Mouse (Mus musculus): ENCODE measurements around the gene Cdiptos. TPM values are rescaled to one million over a fixed set of nuclear protein-coding genes. Genes with fewer than 3 reads are reported as not detected.

Gene Cdiptos
- total RNA-seq, 2 experiments from 2014 or later: not detected

GRCm38 (mm10) chr7:126981601-126982000 lies 5.7 kb upstream of the Cdiptos start:
- Histone ChIP-seq H3K4me3 (no peak overlapping the region), H3K27ac (no peak overlapping the region)
- no peak for DNase-seq (ENCODE audit: low spot score in 2 of 2)
- TF ChIP-seq CTCF (conservative IDR thresholded peaks at IDR 0.05): no peak

- Histone ChIP-seq H3K4me3 (no peak overlapping the region), H3K27ac (no peak overlapping the region)
- DNase-seq (ENCODE audit: low spot score in 2 of 2): no peak
- no peak for TF ChIP-seq CTCF (conservative IDR thresholded peaks at IDR 0.05)
These were observed 2.9 kb upstream of the Cdiptos start for GRCm38 (mm10) chr7:126978841-126979240.

GRCm38 (mm10) chr7:126976878-126977459 lies 1.1 kb upstream of the Cdiptos start:
- no peak for TF ChIP-seq CTCF (conservative IDR thresholded peaks at IDR 0.05)
- DNase-seq (ENCODE audit: low spot score in 2 of 2): no peak
- Histone ChIP-seq H3K4me3 (peak overlapping the region; percentile 100), H3K27ac (peak overlapping the region; percentile 100)

GRCm38 (mm10) chr7:126975893-126975949 lies 177 bp downstream of the Cdiptos start, which contains the start of gene Cdipt:
Gene Cdipt (plus strand): TSS chr7:126975914.
- peak within 1 kb of the TSS; percentile 100 for H3K27ac ChIP-seq
- no peak for DNase-seq (ENCODE audit: low spot score in 2 of 2)
- peak within 1 kb of the TSS; percentile 100 for H3K4me3 ChIP-seq
- TF ChIP-seq CTCF (conservative IDR thresholded peaks at IDR 0.05): no peak

- no peak for TF ChIP-seq CTCF (conservative IDR thresholded peaks at IDR 0.05)
- H3K4me3 ChIP-seq: peak overlapping the region; percentile 100
- DNase-seq (ENCODE audit: low spot score in 2 of 2): no peak
- H3K27ac ChIP-seq: peak overlapping the region; percentile 100
These were observed 405 bp downstream of the Cdiptos start for GRCm38 (mm10) chr7:126975493-126975892.

DNA sequence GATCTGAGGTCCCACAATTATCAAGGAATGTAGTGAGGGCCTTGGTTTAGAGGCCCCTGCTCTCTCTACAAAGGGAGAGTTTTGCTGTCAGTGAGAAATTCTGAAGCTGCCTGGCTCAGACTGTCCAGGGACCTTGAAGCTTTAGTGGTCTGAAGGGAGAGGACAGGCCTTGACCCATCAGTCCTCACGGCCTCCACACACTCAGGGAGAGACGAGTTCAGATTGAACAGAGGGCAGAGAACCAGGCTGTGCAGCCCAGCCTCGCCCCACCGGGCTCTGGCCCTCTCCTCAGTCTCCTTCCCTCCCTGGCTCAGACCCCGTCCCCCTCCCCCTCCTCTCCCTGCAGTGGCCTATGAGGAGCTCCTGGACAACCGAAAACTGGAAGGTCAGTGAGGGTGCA lies 8.5 kb downstream of the Cdiptos start:
- no peak overlapping the region for H3K4me3 ChIP-seq
- DNase-seq (ENCODE audit: low spot score in 2 of 2): no peak
- no peak overlapping the region for H3K27ac ChIP-seq
- no peak for TF ChIP-seq CTCF (conservative IDR thresholded peaks at IDR 0.05)

DNA sequence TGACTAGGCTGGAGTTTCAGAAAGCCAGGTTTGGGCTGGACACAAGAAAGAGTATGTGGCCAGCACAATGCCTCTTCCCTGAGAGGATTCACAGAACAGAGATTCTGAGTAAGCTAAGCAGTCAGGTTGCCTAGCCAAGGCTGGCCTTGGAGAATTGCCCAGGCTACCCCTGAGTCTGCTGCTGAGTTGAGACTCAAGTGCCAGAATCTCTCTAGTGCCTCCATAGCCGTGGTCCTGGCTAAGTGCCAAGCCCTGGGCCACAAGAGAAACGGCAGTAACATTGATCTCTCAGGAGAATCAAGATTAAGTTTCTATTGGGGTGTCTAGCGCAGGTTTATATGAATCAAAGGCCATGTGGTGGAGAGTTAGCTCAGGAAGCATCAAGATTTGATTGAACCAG lies 10.3 kb downstream of the Cdiptos start:
- H3K27ac ChIP-seq: no peak overlapping the region
- H3K4me3 ChIP-seq: no peak overlapping the region
- TF ChIP-seq CTCF (conservative IDR thresholded peaks at IDR 0.05): no peak
- no peak for DNase-seq (ENCODE audit: low spot score in 2 of 2)

DNA sequence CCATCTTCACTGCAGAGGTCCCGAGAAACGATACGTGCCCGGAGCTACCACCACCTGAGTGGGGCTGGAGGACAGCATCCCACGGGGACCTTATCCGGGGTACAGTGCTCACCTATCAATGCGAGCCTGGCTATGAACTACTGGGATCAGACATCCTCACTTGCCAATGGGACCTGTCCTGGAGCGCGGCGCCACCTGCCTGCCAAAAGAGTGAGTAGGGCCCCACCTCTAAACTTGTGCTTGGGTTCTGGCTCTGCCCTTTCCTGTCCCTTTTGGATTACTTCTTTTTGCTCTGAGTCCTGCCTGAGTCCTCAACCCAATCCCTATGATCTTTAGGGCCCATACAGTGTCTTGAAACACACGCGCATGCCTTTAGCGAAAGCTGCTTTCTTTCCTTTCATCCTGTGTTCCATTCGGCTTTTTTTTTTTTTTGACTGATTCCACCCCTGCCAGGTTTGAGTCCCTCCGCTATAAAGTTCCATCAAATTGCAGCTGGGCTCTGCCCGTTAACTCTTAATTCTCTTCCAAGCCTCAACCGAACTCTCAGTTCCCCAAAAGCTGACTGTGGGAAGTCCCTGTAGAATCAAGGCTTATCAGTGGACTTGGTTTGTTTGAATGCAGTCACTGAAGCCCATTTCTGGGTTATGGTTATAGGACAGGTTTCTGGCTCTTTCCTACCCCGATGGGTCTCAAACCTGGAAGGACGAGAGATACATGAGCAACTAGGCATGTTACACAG lies 12.2 kb downstream of the Cdiptos start:
- Histone ChIP-seq H3K27ac (peak overlapping the region; percentile 43; the same call in 1 of the 2 replicates), H3K4me3 (no peak overlapping the region)
- peak in 1 of 2 experiments; percentile 17 for DNase-seq (ENCODE audit: low spot score in 2 of 2)
- peak; percentile 67 for TF ChIP-seq CTCF (conservative IDR thresholded peaks at IDR 0.05)

DNA sequence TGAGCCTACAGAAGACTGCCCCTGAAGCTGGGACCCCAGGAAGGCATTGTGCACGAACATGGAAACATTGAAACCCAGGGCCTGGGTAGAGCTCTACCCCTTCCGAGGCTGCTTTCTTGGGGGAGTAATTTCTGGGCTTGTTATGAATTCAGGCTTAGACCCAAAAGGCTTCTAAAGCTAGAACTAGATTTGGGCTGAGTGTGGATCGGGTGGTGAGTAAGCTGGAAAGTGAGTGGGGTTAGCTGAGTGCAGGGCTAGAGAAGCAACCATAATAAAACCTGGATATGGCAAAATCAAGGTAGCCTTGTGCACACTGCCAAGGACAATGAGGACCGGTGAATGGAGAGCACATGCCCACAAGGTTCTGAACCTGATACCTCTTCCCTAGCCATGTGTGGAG lies 13.9 kb downstream of the Cdiptos start:
- Histone ChIP-seq H3K27ac (peak overlapping the region; percentile 87), H3K4me3 (no peak overlapping the region)
- no peak for TF ChIP-seq CTCF (conservative IDR thresholded peaks at IDR 0.05)
- no peak for DNase-seq (ENCODE audit: low spot score in 2 of 2)

- peak; percentile 61 for DNase-seq (ENCODE audit: low spot score in 2 of 2)
- Histone ChIP-seq H3K4me3 (no peak overlapping the region), H3K27ac (peak overlapping the region; percentile 87)
- TF ChIP-seq CTCF (conservative IDR thresholded peaks at IDR 0.05): no peak
These were observed 14.8 kb downstream of the Cdiptos start for GRCm38 (mm10) chr7:126961095-126961494.

DNA sequence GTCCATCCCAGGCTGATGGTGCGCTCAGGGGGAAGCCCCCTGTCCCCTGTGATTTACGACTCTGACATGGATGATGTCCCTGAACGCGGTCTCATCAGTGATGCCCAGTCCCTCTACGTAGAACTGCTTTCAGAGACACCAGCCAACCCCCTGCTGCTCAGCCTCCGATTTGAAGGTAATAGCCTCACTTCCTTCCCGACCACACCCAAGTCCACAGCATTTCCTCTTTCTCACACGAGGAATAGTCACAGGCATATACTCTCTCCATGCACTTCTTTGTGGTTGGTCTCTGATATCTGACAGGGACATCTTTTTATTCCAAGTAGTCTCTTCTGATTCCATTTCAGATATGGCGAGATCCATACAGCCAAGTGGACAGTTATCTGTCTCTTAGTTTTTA lies 16.1 kb downstream of the Cdiptos start:
- H3K27ac ChIP-seq: peak overlapping the region; percentile 87
- DNase-seq (ENCODE audit: low spot score in 2 of 2): no peak
- TF ChIP-seq CTCF (conservative IDR thresholded peaks at IDR 0.05): no peak
- H3K4me3 ChIP-seq: no peak overlapping the region

DNA sequence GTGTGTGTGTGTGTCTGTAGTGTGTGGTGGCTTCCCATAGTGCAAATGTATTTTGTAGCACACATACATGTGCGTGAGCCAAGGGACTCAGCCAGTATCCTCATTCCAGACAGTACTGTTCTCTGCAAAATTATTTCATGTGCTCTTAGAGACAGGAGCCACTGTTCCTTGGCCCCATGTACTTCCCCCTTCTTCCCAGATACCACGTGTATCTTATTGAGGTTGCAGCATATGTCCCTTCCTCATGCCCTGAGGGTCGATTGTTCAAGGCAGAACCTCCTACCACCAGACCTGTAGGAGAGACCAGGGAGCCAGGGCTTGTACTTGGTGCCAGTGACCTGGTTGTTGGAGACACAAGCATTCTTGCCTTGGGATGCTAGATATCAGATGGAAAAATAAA lies 20.8 kb downstream of the Cdiptos start:
- H3K27ac ChIP-seq: no peak overlapping the region
- TF ChIP-seq CTCF (conservative IDR thresholded peaks at IDR 0.05): no peak
- no peak overlapping the region for H3K4me3 ChIP-seq
- no peak for DNase-seq (ENCODE audit: low spot score in 2 of 2)

DNA sequence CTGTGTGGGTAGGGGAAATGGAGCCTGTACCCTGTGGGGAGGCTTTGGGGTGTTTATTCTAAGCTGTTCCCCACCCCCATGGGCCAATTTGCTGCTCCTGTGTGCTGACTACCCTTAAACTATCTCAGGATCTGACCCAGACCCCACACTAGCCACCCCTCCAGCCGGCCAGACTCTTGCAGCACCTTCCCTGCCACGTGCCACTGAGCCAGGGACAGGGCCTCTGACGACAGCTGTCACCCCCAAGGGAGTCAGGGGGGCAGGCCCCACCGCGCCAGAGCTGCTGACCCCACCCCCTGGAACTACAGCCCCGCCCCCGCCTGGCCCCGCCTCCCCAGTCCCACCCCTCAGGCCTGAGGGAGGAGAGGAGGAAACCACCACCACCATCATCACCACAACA lies 23.3 kb downstream of the Cdiptos start:
- Histone ChIP-seq H3K4me3 (peak overlapping the region; percentile 67), H3K27ac (peak overlapping the region; percentile 96; the same call in 1 of the 2 replicates)
- no peak for TF ChIP-seq CTCF (conservative IDR thresholded peaks at IDR 0.05)
- DNase-seq (ENCODE audit: low spot score in 2 of 2): no peak

DNA sequence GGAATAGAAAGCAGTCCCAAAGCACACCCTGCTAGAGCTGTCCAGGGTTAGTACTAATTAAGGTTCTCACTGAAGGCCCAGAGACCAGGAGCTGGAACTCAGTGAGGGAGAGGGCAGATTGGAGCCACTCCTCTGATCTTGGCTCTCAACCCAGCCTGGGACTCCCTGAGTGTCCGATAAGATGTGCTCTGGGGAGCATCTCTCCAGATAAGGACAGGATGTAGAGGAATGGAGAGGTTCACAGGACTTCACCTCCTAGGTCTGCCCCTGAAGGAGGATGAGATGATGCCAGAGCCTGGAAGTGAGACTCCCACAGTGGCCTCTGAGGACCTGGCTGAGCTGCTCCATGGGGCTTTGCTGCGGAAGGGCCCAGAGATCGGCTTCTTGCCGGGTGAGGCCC lies 24.2 kb downstream of the Cdiptos start:
- Histone ChIP-seq H3K27ac (peak overlapping the region; percentile 96), H3K4me3 (peak overlapping the region; percentile 67)
- TF ChIP-seq CTCF (conservative IDR thresholded peaks at IDR 0.05): no peak
- DNase-seq (ENCODE audit: low spot score in 2 of 2): no peak
